Mouse (Mus musculus) limb, embryonic 12.5 days (tissue): ENCODE data around the gene Pde6c. TPM values are rescaled to one million over a fixed set of nuclear protein-coding genes. Genes with fewer than 3 reads are reported as not detected.

Experiments
- ATAC-seq: fragments of 200-750 bp; cut with Nextera tagmentation; 2 replicates; pipeline ENCODE4 v1.8.0; 2017; ENCODE audit warnings: low read depth, moderate TSS enrichment; ENCODE audit not compliant: insufficient number of reproducible peaks, insufficient read depth, low FRiP score, low TSS enrichment
- H3K27ac ChIP-seq: fragments of 300-500 bp; sonication (generic); 2 replicates; pipeline ENCODE4 v1.5.1; 2016; ENCODE audit warnings: mild to moderate bottlenecking, moderate library complexity
- H3K27me3 ChIP-seq: fragments of 300-500 bp; sonication (generic); 2 replicates; pipeline ENCODE4 v1.6.1; 2016; ENCODE audit warnings: mild to moderate bottlenecking, moderate library complexity
- H3K36me3 ChIP-seq: fragments of 300-500 bp; sonication (generic); 2 replicates; pipeline ENCODE4 v1.6.1; 2016; ENCODE audit warnings: mild to moderate bottlenecking, moderate library complexity
- H3K4me1 ChIP-seq: fragments of 300-500 bp; sonication (generic); replicated peaks from 2 replicates; pipeline ENCODE4 v1.6.1; 2016
- H3K4me2 ChIP-seq: fragments of 300-500 bp; sonication (generic); 2 replicates; pipeline ENCODE4 v1.6.1; 2016; ENCODE audit warnings: mild to moderate bottlenecking, moderate library complexity
- H3K4me3 ChIP-seq: fragments of 300-500 bp; sonication (generic); replicated peaks from 2 replicates; pipeline ENCODE4 v1.5.1; 2016; ENCODE audit warnings: mild to moderate bottlenecking
- H3K9ac ChIP-seq: fragments of 300-500 bp; sonication (generic); replicated peaks from 2 replicates; pipeline ENCODE4 v1.6.1; 2016; ENCODE audit warnings: mild to moderate bottlenecking, moderate library complexity
- H3K9me3 ChIP-seq: fragments of 300-500 bp; sonication (generic); 2 replicates; pipeline ENCODE4 v1.6.1; 2016; ENCODE audit warnings: mild to moderate bottlenecking, moderate library complexity
- WGBS: fragments of 180-500 bp; shearing (Covaris S2); methylation state at CpG from one replicate; pipeline ENCODE4 v1.1.7; 2016; 5-methylcytosine and 5-hydroxymethylcytosine counted together
- polyA plus RNA-seq: library from polyadenylated mRNA; unstranded; fragments of >200 nt; fragmentation: Nextera tagmentation; extraction: Ambion mirVana; gene quantifications from 2 replicates; pipeline ENCODE4 v1.2.1, GENCODE M21; 2016

The Pde6c gene
- polyA plus RNA-seq, 1 experiment from 2014 or later, result not detected

DNA sequence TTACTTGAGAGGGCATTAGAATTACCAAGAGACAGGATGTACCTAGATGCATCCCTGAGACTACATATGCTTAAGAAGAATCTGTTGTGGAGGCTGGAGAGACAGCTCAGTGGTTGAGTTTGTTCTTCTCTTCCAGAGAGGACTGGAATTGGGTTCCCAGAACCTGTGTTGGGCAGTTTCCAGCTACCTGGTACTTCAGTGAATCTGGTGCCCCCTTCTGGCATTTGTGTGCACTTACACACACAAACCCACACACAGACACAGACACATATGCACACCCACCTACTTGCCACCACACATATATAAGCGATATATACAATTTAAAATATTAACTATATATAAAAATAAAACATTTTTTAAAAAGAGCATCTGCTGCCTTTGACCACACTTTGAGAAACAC, 23.7 kb downstream of the Pde6c start:
- no peak for ATAC-seq
- H3K9ac ChIP-seq, result no peak overlapping the region
- no peak overlapping the region for H3K27ac ChIP-seq
- no peaks in the 10 kb centered on the region for H3K9me3 ChIP-seq
- no peaks in the 10 kb centered on the region for H3K27me3 ChIP-seq
- no peak overlapping the region for H3K4me2 ChIP-seq
- no peaks in the 10 kb centered on the region for H3K36me3 ChIP-seq
- H3K4me1 ChIP-seq, result 0 out of 2 replicates have a peak, but pooled peaks cover 3% of the 10 kb centered on the region
- no peak overlapping the region for H3K4me3 ChIP-seq
- 97% methylated on average over 1 of the region's 1 CpGs for WGBS

DNA sequence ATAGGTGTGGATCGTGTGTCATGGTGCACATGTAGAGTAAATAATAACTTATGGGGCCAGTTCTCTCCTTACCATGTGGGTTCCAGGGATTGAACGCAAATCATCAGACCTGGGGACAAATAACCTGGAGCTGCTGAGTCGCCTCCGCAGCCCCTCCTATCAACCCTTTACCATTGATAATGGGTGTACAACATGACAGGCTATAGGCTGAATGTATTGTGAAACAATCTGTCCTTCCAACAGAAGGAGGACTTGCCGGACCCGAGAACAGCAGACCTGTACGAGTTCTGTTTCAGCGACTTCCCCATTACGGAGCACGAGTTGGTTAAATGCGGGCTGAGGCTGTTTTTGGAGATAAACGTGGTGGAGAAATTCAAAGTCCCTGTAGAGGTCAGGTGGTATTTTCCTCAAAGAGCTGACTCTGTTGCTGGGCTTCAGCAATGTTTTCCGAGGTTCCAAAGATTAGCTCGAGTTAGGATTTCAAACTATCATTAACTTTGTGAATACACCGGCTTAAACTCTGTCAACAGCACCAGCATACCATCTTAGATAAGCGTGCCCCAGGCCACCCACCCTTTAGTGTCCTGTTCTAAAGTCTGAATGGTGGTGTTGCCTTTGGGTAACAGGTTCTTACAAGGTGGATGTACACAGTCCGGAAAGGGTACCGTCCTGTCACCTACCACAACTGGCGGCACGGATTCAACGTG, 29.2 kb downstream of the Pde6c start:
- no peak overlapping the region for H3K27ac ChIP-seq
- H3K9ac ChIP-seq, result no peak overlapping the region
- H3K27me3 ChIP-seq, result no peaks in the 10 kb centered on the region
- no peaks in the 10 kb centered on the region for H3K9me3 ChIP-seq
- H3K4me1 ChIP-seq, result no peaks in the 10 kb centered on the region
- WGBS, result 92% methylated on average over 21 of the region's 21 CpGs
- no peak overlapping the region for H3K4me3 ChIP-seq
- H3K36me3 ChIP-seq, result no peaks in the 10 kb centered on the region
- H3K4me2 ChIP-seq, result no peak overlapping the region
- no peak for ATAC-seq

DNA sequence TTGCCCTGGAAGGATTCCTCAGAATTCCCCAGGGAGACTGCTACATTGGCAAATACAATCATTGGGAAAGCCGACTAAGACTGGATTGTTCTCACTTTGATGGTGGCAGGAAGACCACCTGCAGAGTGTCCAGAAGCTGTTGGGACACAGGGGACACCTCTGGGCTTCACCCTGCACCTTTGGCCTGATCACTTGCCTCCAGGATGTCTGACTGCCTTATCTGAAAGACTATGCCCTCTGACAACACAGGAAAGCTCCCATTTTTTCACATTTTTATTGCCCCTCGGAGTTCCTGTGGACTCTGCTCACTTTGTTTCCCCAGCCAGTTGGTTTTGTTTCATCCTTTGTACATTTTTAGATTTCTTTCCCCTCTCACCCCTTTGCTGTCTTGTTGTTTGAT, 32.1 kb downstream of the Pde6c start:
- no peak for ATAC-seq
- Histone ChIP-seq H3K9me3 (no peaks in the 10 kb centered on the region), H3K4me1 (peaks cover 2% of the 10 kb centered on the region; the same call in 1 of the 2 replicates), H3K4me2 (no peak overlapping the region), H3K27ac (no peak overlapping the region), H3K9ac (no peak overlapping the region), H3K27me3 (no peaks in the 10 kb centered on the region), H3K4me3 (no peak overlapping the region), H3K36me3 (no peaks in the 10 kb centered on the region)
- WGBS, result 52% methylated on average over 2 of the region's 2 CpGs

DNA sequence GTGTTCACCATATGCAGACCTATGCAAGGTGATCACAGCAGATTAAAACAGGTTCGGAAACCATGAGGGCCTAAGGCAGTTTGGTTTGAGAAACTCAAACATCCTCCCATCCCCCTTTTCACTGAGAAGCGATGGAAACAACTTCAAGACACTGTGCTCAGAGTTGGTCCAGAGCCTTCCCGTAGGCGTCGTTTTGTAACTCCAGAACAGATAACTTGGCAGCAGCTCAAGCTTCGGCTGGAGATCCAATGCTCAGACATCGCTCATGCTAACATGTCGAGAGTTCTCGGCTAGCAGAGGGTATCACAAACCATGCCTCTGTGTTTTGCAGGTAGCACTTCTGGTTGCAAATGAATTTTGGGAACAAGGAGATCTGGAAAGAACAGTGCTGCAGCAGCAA, 47.1 kb downstream of the Pde6c start:
- 89% methylated on average over 9 of the region's 9 CpGs for WGBS
- no peak overlapping the region for H3K4me2 ChIP-seq

DNA sequence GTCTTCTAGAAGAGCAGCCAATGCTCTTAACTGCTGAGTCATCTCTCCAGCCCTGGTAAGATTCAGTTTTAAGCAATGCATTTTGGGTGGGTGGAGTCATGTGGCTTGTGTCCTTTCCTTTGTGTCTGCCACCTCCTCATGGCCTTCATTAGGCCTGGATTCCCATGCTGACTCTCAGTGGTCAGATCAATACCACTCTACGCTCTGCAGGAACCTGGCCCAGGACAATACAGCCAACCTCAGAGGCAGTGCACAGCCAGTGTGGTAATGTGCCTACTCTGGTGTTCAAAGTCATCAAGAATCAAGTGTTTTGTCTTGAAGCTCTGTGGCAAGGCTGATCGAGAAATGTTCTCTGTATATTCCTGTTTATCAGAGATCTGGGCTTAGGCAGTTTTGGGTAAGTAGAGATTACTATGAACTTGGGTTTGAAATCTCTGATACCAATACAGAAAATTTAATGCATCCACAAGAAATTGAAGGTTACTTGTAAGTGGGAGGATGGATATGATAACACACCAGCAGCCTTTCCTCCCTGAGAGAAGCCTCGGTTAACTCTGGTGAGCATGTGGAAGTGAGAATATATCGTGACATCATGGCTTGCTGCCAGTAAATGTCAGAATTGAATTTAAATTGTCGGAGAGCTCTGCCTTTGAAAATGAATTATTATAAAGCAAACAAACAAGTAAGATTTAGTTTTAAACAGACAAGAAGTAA, 54.2 kb downstream of the Pde6c start:
- Histone ChIP-seq H3K27me3 (no peaks in the 10 kb centered on the region), H3K9ac (no peak overlapping the region), H3K4me1 (no peaks in the 10 kb centered on the region), H3K36me3 (peaks cover 11% of the 10 kb centered on the region; the same call in 1 of the 2 replicates), H3K9me3 (no peaks in the 10 kb centered on the region), H3K4me2 (no peak overlapping the region), H3K4me3 (no peak overlapping the region), H3K27ac (no peak overlapping the region)
- ATAC-seq, result no peak
- WGBS, result 94% methylated on average over 5 of the region's 5 CpGs

More for the DNA sequence above, 47.1 kb downstream of the Pde6c start:
- no peak overlapping the region for H3K27ac ChIP-seq
- no peaks in the 10 kb centered on the region for H3K27me3 ChIP-seq
- no peaks in the 10 kb centered on the region for H3K36me3 ChIP-seq
- H3K4me1 ChIP-seq, result no peaks in the 10 kb centered on the region
- H3K9me3 ChIP-seq, result no peaks in the 10 kb centered on the region
- no peak for ATAC-seq
- no peak overlapping the region for H3K4me3 ChIP-seq
- H3K9ac ChIP-seq, result no peak overlapping the region

DNA sequence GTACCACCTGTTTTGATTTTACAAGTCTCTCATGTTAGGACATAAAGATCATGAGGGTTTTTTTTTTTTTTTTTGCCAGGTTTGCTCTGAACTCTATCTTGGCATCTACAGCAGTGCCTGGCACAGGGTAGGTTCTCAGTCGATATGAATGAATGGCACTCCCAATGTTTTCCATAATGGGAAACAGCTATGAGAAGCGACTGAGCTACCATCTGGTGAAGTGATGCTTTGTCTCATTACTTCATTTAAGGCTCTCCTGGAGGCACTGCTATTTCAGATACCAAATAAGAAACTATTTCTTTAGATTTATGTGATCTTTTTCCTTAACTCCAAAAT, 54.7 kb downstream of the Pde6c start:
- WGBS, result 89% methylated on average over 2 of the region's 2 CpGs
- Histone ChIP-seq H3K27ac (no peak overlapping the region), H3K27me3 (no peaks in the 10 kb centered on the region), H3K4me1 (no peaks in the 10 kb centered on the region), H3K36me3 (peaks cover 11% of the 10 kb centered on the region; the same call in 1 of the 2 replicates), H3K4me3 (no peak overlapping the region), H3K9me3 (no peaks in the 10 kb centered on the region), H3K9ac (no peak overlapping the region), H3K4me2 (no peak overlapping the region)
- ATAC-seq, result no peak

DNA sequence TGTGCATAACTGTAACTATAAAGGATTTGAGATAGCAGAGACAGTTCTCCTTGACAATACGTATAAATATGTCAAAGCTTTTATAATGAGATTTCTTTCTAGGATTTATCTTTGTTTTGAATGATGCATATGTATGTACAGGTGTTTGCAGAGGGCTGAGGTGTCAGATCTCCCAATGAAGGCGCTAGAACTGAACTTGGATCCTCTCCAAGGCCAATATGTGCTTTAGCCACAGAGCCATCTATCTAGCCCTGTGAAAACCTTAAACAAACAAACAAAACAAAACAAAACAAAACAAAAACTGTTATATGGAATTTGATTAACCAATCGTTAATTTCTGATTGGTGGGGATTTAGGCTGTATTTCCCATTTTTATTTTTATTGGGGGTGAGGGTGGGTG, 58.0 kb downstream of the Pde6c start:
- Histone ChIP-seq H3K4me3 (no peak overlapping the region), H3K27ac (no peak overlapping the region), H3K4me2 (no peak overlapping the region), H3K9ac (no peak overlapping the region), H3K36me3 (peaks cover 19% of the 10 kb centered on the region; the same call in 1 of the 2 replicates), H3K4me1 (no peaks in the 10 kb centered on the region), H3K9me3 (no peaks in the 10 kb centered on the region), H3K27me3 (no peaks in the 10 kb centered on the region)
- WGBS, result 87% methylated on average over 3 of the region's 3 CpGs
- no peak for ATAC-seq

DNA sequence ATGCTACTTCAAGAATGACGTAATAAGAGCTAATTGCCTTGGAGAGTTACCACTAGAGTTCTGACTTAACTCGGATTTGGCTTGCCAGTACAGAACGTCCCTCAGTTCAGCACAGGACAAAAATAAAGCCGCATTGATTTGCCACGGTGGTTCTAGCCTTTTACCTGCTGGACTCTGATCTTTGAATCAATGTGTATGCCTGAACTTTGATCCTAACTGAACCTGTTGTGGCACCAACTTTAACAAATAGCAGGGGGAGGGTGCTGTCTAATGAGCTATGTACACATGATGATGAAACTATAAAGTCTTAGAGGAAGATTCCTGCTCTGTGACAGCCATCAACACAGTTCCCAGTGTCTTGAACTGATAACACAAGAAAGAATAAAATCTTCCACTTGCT, 58.9 kb downstream of the Pde6c start:
- 85% methylated on average over 5 of the region's 5 CpGs for WGBS
- Histone ChIP-seq H3K4me2 (no peak overlapping the region), H3K9ac (no peak overlapping the region), H3K4me3 (no peak overlapping the region), H3K27ac (no peak overlapping the region), H3K27me3 (no peaks in the 10 kb centered on the region), H3K36me3 (peaks cover 19% of the 10 kb centered on the region; the same call in 1 of the 2 replicates), H3K4me1 (no peaks in the 10 kb centered on the region), H3K9me3 (no peaks in the 10 kb centered on the region)
- ATAC-seq, result no peak

DNA sequence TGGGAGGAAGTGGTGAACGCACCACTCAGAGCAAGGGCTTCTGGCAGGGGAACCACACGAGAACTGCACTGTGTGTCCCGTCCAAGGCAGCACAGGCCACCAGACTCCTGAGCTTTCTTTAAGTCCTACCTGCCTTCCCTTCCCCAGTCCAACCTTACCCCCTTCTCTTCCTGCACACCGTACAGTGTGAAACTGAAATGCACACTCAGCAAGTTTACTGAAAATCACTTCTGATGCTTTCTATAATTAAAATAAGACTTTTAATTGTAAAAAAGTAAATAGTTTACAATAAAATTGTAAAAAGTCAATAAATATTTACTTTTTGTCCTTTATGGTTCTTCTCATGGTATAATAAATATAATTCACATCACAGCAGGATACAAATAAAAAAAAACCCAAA, 62.7 kb downstream of the Pde6c start:
- Histone ChIP-seq H3K9ac (no peak overlapping the region), H3K36me3 (peaks cover 21% of the 10 kb centered on the region; the same call in 1 of the 2 replicates), H3K27me3 (no peaks in the 10 kb centered on the region), H3K27ac (no peak overlapping the region), H3K4me3 (no peak overlapping the region), H3K9me3 (no peaks in the 10 kb centered on the region), H3K4me1 (no peaks in the 10 kb centered on the region), H3K4me2 (no peak overlapping the region)
- ATAC-seq, result no peak
- WGBS, result 93% methylated on average over 4 of the region's 4 CpGs

DNA sequence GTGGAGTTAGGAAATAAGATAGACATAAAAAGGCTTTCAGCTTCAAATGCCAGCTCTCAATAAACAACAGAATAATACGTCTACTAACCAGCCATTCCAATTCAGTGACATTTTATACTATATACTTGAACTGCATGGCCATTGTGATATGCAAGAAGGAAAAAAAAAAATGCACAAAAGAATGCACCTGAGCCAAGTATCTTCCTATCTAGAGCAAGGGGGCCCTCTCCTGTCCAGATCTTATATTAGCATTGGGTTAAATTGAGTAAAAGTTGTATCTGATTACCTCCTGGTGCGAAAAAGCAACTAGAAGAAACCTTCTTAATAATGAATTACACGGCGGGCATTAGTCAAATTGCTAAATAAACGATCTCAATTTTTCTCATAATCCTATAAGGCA, 66.2 kb downstream of the Pde6c start:
- Histone ChIP-seq H3K27me3 (no peaks in the 10 kb centered on the region), H3K4me3 (no peak overlapping the region), H3K9me3 (0 out of 2 replicates have a peak, but pooled peaks cover 2% of the 10 kb centered on the region), H3K27ac (no peak overlapping the region), H3K4me1 (no peaks in the 10 kb centered on the region), H3K4me2 (no peak overlapping the region), H3K9ac (no peak overlapping the region), H3K36me3 (peaks cover 29% of the 10 kb centered on the region)
- ATAC-seq, result no peak
- 93% methylated on average over 5 of the region's 5 CpGs for WGBS

DNA sequence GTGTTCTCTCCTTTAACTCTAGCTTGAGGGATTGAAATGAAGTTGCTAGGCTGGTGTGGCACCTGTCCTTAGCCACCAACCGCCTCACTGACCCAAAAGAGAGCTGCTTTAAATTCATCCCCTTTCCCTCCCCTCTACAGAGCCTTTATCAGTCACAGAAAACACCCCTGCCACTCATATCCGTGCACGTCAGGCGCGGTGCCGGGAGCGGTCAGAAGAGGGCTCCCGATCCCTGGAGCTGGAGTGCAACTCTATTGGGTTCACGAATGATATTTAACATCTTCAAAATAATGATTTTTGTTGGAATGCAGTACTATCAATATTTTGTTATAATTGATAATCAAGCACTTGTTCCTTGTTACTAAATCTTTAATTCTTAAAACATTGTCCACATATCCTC, 74.1 kb downstream of the Pde6c start:
- no peak for ATAC-seq

More for the DNA sequence above, 74.1 kb downstream of the Pde6c start:
- Histone ChIP-seq H3K27me3 (no peaks in the 10 kb centered on the region), H3K4me2 (no peak overlapping the region), H3K9ac (no peak overlapping the region), H3K9me3 (peaks cover 2% of the 10 kb centered on the region; the same call in 1 of the 2 replicates), H3K4me1 (no peaks in the 10 kb centered on the region), H3K36me3 (peaks cover 43% of the 10 kb centered on the region), H3K27ac (no peak overlapping the region), H3K4me3 (no peak overlapping the region)
- 59% methylated on average over 9 of the region's 9 CpGs for WGBS
